Mouse (Mus musculus) brown adipose tissue, adult 24 weeks (tissue): ENCODE data around the gene Plcl2. TPM values are rescaled to one million over a fixed set of nuclear protein-coding genes. Genes with fewer than 3 reads are reported as not detected.
"Not testable (repeated sequence)": the region's sequence is repeated elsewhere in the genome, so short reads cannot be mapped to it uniquely, and the experiment has no call there.

ENCODE experiments used
- H3K27ac ChIP-seq: fragments of 200-500 bp; replicated peaks from 2 replicates; pipeline ENCODE4 v1.5.1; 2012; ENCODE audit warnings: low read depth, mild to moderate bottlenecking, low read length
- H3K4me1 ChIP-seq: fragments of 200-500 bp; 2 replicates; pipeline ENCODE4 v1.6.1; 2012; ENCODE audit warnings: low read length, mixed read lengths; ENCODE audit not compliant: control insufficient read depth, insufficient read depth, insufficient read length
- H3K4me3 ChIP-seq: fragments of 200-500 bp; 2 replicates; pipeline ENCODE4 v1.5.1; 2012; ENCODE audit warnings: low read depth, mild to moderate bottlenecking, low read length, moderate library complexity; ENCODE audit not compliant: insufficient read depth
- polyA plus RNA-seq: library from polyadenylated mRNA; stranded (reverse); fragments of >200 nt; gene quantifications from 2 replicates; pipeline ENCODE4 v1.2.4, GENCODE M21; 2012; ENCODE audit not compliant: missing spikeins, insufficient read depth, insufficient read length

Plcl2 gene
- polyA plus RNA-seq, 1 experiment = 1.5 TPM

DNA sequence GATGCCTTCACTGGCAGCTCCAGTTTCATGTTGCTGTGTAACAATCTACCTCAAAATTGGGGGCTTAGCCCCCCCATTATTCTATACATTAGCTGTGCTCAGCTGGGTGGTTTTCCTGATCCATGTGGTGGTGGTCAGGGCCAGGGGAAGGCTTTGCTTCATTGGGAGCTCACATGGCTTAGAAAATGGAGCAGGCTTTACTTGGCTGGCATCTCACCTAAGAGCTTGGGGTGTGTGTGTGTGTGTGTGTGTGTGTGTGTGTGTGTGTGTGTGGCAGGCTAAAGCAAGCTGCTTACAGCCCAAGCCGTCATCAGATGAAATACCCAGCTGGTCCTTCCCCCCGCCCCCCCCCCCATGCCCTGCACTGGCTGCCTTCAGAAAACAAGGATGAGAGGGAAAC is 169.5 kb downstream of the Plcl2 start:
- peak overlapping the region; percentile 59 for H3K27ac ChIP-seq
- H3K4me3 ChIP-seq = no peak overlapping the region
- H3K4me1 ChIP-seq = peaks cover 15% of the 10 kb centered on the region

DNA sequence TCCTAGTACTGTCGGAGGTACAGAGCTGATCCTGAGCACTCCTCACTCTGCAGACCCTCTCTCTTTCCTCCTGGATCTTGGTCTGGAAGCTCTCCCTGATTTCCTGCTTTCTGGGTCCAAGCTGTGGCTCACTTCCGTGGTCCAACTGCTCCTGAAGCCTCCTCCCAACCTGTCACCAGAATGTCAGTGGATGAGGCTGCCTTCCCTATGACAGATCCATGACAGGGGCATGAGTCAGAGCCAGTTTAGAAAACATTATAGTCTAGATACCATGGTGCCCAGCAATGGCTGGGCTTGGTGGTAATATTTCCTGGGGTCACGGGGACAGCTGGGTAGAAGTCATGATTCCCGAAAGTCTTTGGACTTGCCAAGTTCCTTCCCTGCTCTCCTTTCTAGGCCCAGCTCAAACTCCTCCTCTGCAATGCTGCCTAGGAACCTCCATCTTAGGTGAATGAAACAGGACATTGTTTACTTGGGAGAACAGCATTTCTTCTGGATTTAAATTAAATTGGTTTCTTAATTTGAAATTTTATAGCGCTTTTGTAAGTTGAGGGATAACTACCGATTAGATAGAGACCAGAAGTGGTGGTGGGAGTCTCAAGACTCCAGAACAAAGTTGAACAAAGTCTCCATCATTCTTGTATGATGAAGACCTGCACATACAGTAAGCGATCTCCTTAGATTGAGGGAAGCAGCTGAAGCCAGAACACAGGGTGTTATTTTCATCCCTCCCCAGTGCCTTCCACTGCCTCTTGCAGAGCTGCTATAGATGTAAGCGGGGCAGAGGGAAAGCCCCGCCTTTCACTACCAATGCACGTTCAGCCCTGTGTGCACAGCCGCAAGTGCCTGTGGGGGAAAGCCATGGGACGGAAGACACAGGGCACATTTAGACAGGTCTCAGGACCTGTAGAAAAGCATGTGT is 170.7 kb downstream of the Plcl2 start:
- Histone ChIP-seq H3K4me3 (no peak overlapping the region), H3K4me1 (peaks cover 16% of the 10 kb centered on the region), H3K27ac (peak overlapping the region; percentile 59)

DNA sequence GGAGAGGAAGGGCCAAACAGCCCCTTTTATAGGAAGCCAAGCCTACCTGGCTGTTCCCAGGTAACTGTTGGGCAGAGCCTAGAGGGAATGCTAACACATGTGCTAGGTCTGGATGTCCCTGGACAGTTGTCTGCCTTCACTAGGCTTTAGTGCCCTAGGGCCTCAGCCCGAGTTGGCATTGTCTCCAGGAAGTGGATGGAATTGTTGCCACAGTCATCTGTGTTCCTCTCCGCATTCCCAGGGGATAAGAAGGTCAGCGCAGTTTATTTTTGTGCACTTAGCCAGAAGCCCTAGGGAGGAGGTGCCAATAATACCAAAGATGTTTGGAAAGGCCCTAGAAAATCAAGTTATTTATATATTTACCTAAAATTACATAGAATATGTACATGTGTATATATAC is 173.5 kb downstream of the Plcl2 start:
- Histone ChIP-seq H3K27ac (peak overlapping the region; percentile 90), H3K4me3 (no peak overlapping the region), H3K4me1 (peaks cover 16% of the 10 kb centered on the region)

DNA sequence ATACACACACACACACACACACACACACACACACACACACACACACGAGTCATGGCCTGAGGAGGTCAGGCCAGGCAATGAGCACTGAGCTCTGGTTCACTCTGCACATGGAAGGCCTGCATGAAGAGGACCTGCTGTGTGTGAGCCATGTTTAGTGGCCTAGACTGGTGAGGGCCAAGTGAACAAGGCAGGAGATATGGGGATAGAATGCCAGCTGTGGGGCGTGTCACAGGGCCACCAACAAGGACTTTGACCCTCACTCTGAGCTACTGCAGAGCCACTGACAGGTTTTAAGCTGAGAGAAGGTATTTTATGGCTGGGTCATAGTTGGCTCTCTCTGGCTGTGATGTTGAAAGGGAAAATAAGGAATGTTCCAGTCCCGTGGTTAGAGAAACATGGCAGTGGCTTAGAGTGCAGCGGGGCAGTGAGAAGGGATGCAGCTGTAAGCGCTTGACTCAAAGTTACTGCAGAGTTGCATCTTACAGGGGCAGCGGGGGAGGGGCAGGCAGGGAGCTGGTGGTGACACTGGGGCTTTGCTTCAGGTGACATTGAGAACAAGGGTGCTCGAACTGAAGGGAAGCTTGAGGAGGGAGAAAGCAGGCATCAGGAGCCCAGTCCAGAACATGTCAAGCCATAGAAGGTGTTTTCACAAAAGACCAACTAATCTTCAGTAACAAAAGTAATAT is 175.9 kb downstream of the Plcl2 start:
- 0 out of 2 replicates have a peak overlapping the region, but pooled peaks have one; percentile 12 for H3K27ac ChIP-seq
- H3K4me1 ChIP-seq = peaks cover 9% of the 10 kb centered on the region
- H3K4me3 ChIP-seq = no peak overlapping the region

DNA sequence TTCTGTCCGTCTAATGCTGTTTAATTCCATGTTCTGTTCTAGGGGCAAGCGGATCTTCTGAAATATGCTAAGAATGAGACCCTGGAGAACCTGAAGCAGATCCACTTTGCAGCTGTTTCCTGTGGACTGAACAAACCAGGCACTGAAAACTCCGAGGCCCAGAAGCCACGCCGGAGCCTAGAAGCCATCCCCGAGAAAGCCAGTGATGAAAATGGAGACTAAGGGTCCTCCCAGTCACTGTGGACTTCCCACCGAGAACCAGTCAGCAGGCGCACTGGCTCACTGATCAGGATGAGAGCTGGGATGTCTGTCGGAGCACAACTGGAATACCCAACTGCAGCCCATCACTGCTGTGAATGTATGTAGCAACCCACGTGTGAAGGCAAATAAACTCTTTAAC is 178.5 kb downstream of the Plcl2 start:
- H3K27ac ChIP-seq = no peak overlapping the region
- H3K4me3 ChIP-seq = no peak overlapping the region
- peaks cover 7% of the 10 kb centered on the region for H3K4me1 ChIP-seq

DNA sequence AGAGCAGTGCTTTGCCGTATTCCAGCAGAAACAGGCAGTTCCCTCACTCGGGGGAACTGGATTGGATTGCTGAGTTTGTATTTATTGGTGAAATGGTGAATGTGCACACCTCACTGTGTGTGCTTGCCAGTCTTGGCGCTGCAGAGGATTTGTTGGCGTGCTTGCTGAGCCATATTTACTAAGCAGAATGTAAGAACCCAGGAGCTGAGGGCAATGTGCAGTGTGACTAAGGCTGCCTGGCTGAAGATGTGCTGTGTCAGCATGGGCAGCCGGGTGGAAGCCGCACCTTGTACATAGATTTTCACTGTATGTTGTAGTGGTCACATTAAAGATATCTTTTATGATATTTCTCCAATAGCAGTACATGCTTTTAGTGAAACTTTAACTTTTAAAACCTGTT is 178.9 kb downstream of the Plcl2 start:
- H3K4me1 ChIP-seq = peaks cover 4% of the 10 kb centered on the region
- no peak overlapping the region for H3K4me3 ChIP-seq
- no peak overlapping the region for H3K27ac ChIP-seq

DNA sequence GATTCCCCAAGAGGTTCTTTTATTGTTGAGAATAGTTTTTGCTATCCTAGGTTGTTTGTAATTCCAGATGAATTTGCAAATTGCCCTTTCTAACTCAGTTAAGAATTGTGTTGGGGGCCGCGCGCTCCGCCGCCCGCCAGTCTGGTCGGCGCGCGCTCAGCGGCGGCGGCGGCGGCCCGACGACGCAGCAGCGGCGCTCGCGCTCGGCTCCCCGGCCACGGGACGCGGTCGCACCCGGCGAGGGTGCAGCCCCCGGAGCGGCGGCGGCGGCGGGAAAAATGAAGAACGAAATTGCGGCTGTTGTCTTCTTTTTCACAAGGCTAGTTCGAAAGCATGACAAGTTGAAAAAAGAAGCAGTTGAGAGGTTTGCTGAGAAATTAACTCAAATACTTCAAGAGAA is 189.2 kb downstream of the Plcl2 start:
- not testable (repeated sequence) for H3K4me1 ChIP-seq, H3K4me3 ChIP-seq, H3K27ac ChIP-seq

DNA sequence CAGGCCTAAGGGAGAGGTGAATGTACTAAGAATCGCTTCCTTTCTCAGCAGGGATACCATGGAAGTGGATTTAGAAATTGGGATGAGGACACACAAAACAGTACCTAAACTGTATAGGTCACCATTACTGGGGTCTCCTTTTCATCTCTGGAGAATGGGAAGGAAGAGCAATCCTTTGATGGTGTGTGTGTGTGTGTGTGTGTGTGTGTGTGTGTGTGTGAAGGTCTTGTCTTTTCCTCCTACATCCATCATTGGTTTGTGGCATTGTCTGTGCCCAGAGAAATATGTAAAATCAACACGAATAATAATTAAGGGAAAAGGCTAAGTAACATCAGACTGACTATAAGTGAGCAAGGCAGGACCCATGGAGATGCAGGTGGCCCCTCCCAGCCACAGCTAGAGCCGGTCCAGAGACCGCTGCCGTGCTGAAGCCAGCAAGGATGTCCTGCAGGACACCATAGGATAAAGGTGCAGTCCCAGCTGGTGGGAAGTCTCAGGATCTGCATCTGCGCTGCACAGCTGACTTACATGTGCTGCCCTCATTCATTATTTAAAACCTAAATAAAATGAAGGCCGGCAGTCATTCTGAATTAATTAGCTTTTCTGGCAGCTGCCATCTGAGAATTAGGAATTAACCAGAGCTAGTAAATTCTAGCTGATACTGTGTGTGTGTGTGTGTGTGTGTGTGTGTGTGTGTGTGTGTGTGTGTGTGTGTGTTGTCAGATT is 201.5 kb downstream of the Plcl2 start:
- Histone ChIP-seq H3K27ac (no peak overlapping the region), H3K4me1 (no peaks in the 10 kb centered on the region), H3K4me3 (no peak overlapping the region)

DNA sequence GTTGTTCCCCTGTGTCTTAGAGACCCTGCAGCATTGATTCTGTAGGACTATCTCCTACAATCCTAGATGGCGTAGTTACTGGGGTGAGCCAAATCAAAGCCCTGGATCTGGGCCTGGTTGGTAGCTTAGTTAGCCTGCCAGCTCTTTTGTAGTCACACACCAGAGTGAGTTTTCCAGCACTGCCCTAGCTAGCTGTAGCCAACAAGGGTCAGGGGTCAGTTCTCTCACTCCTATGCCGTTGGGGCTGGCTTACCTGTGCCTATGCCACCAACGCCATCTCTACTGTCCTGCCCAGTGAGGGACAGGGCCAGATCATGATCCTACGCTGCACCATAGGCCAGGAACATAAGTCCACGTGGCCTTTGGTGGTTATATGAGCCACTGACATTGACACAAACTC is 208.4 kb downstream of the Plcl2 start:
- H3K27ac ChIP-seq = no peak overlapping the region
- peaks cover 3% of the 10 kb centered on the region; the same call in 1 of the 2 replicates for H3K4me1 ChIP-seq
- no peak overlapping the region for H3K4me3 ChIP-seq

DNA sequence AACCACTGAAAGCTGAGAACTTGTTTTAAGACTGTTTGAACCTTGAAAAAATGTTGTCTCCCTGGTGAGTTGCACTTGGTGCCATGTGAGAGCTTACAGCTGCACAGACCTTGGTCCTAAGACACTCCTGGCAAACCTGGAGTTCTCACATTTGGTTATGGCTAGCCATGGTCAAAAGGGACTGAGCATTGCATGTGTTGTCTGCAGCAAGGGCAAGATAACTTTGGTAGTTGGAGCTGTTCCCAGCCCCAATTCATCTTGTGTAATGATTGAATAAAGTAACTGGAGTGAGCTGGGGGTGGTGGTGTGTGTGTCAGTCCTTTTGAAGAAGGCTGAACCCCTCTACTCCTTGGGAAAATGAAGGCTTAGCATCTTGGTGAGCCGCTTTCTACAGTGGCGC is 215.2 kb downstream of the Plcl2 start:
- H3K4me1 ChIP-seq = no peaks in the 10 kb centered on the region
- no peak overlapping the region for H3K27ac ChIP-seq
- H3K4me3 ChIP-seq = no peak overlapping the region

DNA sequence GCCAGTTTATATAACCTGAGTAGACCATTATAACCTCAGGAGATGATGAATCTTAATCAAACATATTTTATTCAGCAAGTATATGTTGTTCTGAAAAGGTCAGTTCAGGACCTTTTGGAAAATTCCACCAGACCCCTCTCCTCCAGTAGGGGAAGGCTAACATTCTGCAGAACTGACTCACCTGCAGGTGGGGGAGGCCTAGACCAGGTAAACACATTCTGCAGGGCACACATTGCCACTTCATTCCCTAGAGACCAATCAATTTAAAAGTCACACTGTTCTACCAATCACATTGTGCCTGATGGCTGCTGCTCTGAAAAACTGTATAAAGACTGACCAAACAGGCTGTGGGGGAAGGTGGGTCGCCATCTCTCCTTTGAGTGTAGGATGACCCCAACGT is 217.1 kb downstream of the Plcl2 start:
- H3K4me3 ChIP-seq = no peak overlapping the region
- H3K27ac ChIP-seq = no peak overlapping the region

DNA sequence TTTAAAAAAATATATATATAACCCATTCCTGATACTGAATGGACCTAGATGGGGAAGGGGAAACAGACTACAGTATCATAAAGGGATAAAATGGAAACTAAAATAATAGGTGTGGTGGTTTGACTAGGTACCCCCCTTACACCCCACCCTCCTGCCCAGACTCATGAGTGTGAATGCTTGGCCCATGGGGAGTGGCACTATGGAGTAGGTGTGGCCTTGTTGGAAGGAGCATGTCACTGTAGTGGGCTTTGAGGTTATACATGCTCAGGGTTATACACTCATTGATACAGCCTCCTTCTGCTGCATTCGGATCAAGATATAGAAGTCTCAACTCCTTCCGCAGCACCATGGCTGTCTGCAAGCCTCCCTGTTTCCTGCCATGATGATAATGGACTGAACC is 219.8 kb downstream of the Plcl2 start:
- Histone ChIP-seq H3K27ac (no peak overlapping the region), H3K4me3 (no peak overlapping the region), H3K4me1 (0 out of 2 replicates have a peak, but pooled peaks cover 2% of the 10 kb centered on the region)

More for the DNA sequence above, 217.1 kb downstream of the Plcl2 start:
- H3K4me1 ChIP-seq = no peaks in the 10 kb centered on the region

DNA sequence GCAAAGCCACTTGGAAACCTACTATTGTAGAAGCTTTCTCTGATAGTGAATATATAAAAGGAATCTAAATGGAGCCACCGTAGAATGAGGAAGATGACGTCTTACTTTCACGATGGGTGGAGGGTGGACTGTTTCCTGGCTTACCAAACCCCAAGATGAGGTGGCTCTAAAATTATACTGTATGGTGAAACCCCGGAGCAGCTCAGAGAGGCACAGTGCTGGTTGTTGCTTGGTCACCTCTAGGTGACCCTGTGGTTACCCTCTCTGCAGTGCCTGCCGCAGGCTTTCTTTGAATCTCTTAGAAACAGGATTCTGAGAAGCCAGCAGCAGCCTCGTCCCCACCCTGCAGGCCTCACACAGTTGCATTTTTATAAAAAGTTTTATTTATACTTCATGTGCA is 220.4 kb downstream of the Plcl2 start:
- Histone ChIP-seq H3K4me1 (0 out of 2 replicates have a peak, but pooled peaks cover 2% of the 10 kb centered on the region), H3K27ac (no peak overlapping the region), H3K4me3 (no peak overlapping the region)

DNA sequence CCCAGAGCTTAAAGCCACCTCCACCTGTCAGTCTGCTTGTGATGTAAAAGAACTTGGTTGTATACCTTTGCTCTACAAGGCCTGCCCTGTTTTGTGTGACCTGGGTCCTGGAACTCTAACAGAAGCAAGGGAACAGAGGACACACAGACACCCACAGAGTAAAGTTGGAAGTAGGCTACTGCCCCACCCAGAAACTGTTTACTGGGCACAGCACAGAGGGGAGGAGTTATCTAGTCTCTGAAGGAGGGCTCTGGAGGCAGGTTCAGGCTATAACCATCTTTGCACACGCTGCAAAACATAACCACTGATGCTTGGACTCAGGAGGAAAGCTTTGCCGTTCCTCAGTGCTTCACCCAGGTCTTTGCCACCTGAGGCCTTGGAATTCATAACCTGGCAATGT is 221.7 kb downstream of the Plcl2 start:
- no peak overlapping the region for H3K4me3 ChIP-seq
- H3K27ac ChIP-seq = no peak overlapping the region
- 0 out of 2 replicates have a peak, but pooled peaks cover 2% of the 10 kb centered on the region for H3K4me1 ChIP-seq

DNA sequence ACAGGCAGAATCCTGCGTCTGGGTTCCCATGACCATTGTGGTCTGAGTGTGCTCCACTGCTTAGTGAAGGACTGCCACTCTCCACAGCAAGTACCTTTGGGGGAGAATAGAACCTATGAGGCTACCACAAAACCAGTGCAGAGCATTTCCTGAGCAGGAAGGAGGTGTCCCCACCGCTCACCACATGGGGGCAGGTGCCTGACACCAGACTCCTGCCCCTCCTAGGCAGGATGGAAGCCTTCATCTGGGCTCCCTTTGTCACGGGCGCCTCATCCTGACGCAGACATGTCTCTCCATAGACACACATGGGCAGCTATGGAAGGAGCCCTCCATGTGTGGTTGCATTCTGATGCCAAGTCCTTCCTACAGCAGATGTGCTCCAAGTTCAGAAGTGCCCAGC is 222.7 kb downstream of the Plcl2 start:
- Histone ChIP-seq H3K4me3 (no peak overlapping the region), H3K4me1 (0 out of 2 replicates have a peak, but pooled peaks cover 6% of the 10 kb centered on the region), H3K27ac (no peak overlapping the region)
